Mouse (Mus musculus): ENCODE measurements around the gene Nrxn3. TPM values are rescaled to one million over a fixed set of nuclear protein-coding genes. Genes with fewer than 3 reads are reported as not detected.

Gene Nrxn3
- total RNA-seq, 2 experiments from 2014 or later: 185 to 191 TPM

GRCm38 (mm10) chr12:90183021-90183420, 1460.3 kb downstream of the Nrxn3 start:
- intact Hi-C loops (cut with DNase I): no loop called here
- no peak for DNase-seq (ENCODE audit: extremely low spot score in 1 of 2, low spot score in 2 of 2)

GRCm38 (mm10) chr12:90196161-90196560, 1473.5 kb downstream of the Nrxn3 start:
- no peak for DNase-seq (ENCODE audit: extremely low spot score in 1 of 2, low spot score in 2 of 2)

GRCm38 (mm10) chr12:90197994-90198393, 1475.3 kb downstream of the Nrxn3 start:
- intact Hi-C loops (cut with DNase I): no loop called here
- DNase-seq (ENCODE audit: extremely low spot score in 1 of 2, low spot score in 2 of 2): no peak

More at GRCm38 (mm10) chr12:90196161-90196560, 1473.5 kb downstream of the Nrxn3 start:
- intact Hi-C loops (cut with DNase I): no loop called here

- intact Hi-C loops (cut with DNase I): no loop called here
- DNase-seq (ENCODE audit: extremely low spot score in 1 of 2, low spot score in 2 of 2): no peak
Observed at GRCm38 (mm10) chr12:90202501-90202900, 1479.8 kb downstream of the Nrxn3 start.

- DNase-seq (ENCODE audit: extremely low spot score in 1 of 2, low spot score in 2 of 2): no peak
- intact Hi-C loops (cut with DNase I): no loop called here
Observed at GRCm38 (mm10) chr12:90211410-90211809, 1488.7 kb downstream of the Nrxn3 start.

- intact Hi-C loops (cut with DNase I): no loop called here
- no peak for DNase-seq (ENCODE audit: extremely low spot score in 1 of 2, low spot score in 2 of 2)
Observed at GRCm38 (mm10) chr12:90217060-90217459, 1494.4 kb downstream of the Nrxn3 start.

- intact Hi-C loops (cut with DNase I): no loop called here
- DNase-seq (ENCODE audit: extremely low spot score in 1 of 2, low spot score in 2 of 2): no peak
Observed at GRCm38 (mm10) chr12:90229062-90229461, 1506.4 kb downstream of the Nrxn3 start.

GRCm38 (mm10) chr12:90236093-90236492, 1513.4 kb downstream of the Nrxn3 start:
- DNase-seq (ENCODE audit: extremely low spot score in 1 of 2, low spot score in 2 of 2): no peak
- intact Hi-C loops (cut with DNase I): no loop called here

- intact Hi-C loops (cut with DNase I): no loop called here
- DNase-seq (ENCODE audit: extremely low spot score in 1 of 2, low spot score in 2 of 2): no peak
Observed at GRCm38 (mm10) chr12:90260301-90260700, 1537.6 kb downstream of the Nrxn3 start.

- no peak for DNase-seq (ENCODE audit: extremely low spot score in 1 of 2, low spot score in 2 of 2)
- intact Hi-C loops (cut with DNase I): no loop called here
Observed at GRCm38 (mm10) chr12:90268111-90268510, 1545.4 kb downstream of the Nrxn3 start.

- intact Hi-C loops (cut with DNase I): no loop called here
- no peak for DNase-seq (ENCODE audit: extremely low spot score in 1 of 2, low spot score in 2 of 2)
Observed at GRCm38 (mm10) chr12:90270763-90271379, 1548.2 kb downstream of the Nrxn3 start.

- intact Hi-C loops (cut with DNase I): no loop called here
- DNase-seq (ENCODE audit: extremely low spot score in 1 of 2, low spot score in 2 of 2): peak in 1 of 2 experiments; percentile 46
Observed at GRCm38 (mm10) chr12:90274621-90275236, 1552.1 kb downstream of the Nrxn3 start.

- no peak for DNase-seq (ENCODE audit: extremely low spot score in 1 of 2, low spot score in 2 of 2)
- intact Hi-C loops (cut with DNase I): no loop called here
Observed at GRCm38 (mm10) chr12:90281236-90281635, 1558.6 kb downstream of the Nrxn3 start.

GRCm38 (mm10) chr12:90283022-90283421, 1560.3 kb downstream of the Nrxn3 start:
- DNase-seq (ENCODE audit: extremely low spot score in 1 of 2, low spot score in 2 of 2): no peak
- intact Hi-C loops (cut with DNase I): no loop called here

GRCm38 (mm10) chr12:90302671-90303070, 1580.0 kb downstream of the Nrxn3 start:
- intact Hi-C loops (cut with DNase I): no loop called here
- no peak for DNase-seq (ENCODE audit: extremely low spot score in 1 of 2, low spot score in 2 of 2)

- DNase-seq (ENCODE audit: extremely low spot score in 1 of 2, low spot score in 2 of 2): no peak
- intact Hi-C loops (cut with DNase I): no loop called here
Observed at GRCm38 (mm10) chr12:90331806-90332205, 1609.1 kb downstream of the Nrxn3 start.

- no peak for DNase-seq (ENCODE audit: extremely low spot score in 1 of 2, low spot score in 2 of 2)
- intact Hi-C loops (cut with DNase I): no loop called here
Observed at GRCm38 (mm10) chr12:90332459-90332858, 1609.8 kb downstream of the Nrxn3 start.

GRCm38 (mm10) chr12:90337496-90338228, 1615.0 kb downstream of the Nrxn3 start:
- intact Hi-C loops (cut with DNase I): no loop called here
- DNase-seq (ENCODE audit: extremely low spot score in 1 of 2, low spot score in 2 of 2): no peak

- DNase-seq (ENCODE audit: extremely low spot score in 1 of 2, low spot score in 2 of 2): no peak
- intact Hi-C loops (cut with DNase I): no loop called here
Observed at GRCm38 (mm10) chr12:90338229-90338557, 1615.5 kb downstream of the Nrxn3 start.
